Mouse (Mus musculus): ENCODE measurements around the gene Mfsd4b1. TPM values are rescaled to one million over a fixed set of nuclear protein-coding genes. Genes with fewer than 3 reads are reported as not detected.

Gene Mfsd4b1
- 1 to 10 TPM in 1 of 2 experiments, under 1 TPM in 1; 0.69 to 1.4 TPM for total RNA-seq (2021)

DNA sequence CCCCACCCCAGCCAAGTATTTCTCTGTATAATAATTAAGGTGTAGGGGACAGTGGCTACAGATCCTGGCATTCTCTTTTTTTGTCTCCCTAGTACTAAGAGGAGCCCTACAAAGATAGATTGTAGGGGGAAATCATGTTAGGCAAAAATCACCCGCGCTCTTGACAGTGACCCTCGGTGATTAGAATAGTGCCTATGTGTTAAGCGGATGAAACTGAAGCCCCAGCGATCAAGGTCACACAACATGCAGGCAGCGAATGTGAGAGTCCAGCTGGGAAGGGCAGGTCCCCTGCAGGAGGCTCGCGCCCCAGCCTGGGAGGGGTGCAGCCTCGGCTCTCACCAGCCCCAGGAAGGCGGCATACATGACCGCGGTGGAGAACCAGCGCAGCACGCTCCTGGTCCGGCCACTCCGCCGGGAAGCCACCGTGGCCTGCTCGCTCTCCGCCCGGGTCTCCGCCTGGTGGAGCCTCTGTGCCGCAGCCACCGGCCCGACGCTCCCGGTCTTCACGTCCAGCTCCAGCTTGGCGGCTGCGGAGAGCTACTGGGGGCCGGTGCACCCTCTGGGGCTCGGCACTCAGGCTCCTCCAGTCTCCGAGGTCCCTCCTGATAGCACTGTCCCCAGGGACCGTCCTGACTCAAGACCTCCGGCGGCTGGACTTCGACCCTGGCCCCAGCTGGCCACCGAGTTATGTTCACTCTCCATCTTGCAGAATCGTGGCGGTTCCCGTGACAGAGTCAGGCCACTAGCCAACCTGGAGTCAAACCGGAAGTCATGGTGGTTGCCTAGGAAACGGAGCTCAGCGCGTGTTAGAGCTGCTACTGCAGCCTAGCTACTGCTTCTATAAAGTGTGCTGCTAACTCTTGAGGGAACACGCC lies at the start of gene Mfsd4b1:
Gene Mfsd4b1 (minus strand): TSS at position 715 of the 875 bp plus-strand sequence.
- DNase-seq, result peak; percentile 88

DNA sequence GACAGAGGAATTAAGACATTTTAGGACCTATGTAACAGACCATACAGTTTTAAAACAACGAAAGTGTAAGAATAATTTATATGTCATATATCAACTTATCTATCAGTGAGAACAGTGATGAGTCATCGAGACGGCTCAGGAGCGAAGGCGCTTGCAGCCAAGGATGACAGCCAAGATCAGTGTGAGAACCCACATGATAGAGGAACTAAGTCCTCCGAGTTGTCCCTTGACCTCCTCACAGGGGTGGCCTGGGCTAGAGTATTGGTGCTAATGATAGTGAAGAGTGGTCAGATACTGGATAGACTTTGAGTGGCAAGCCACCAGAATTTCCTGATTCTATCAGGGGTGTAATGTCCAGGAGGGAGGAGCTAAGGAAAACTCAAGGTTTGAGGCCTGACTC lies 48.5 kb upstream of the Mfsd4b1 start:
- no peak for DNase-seq

DNA sequence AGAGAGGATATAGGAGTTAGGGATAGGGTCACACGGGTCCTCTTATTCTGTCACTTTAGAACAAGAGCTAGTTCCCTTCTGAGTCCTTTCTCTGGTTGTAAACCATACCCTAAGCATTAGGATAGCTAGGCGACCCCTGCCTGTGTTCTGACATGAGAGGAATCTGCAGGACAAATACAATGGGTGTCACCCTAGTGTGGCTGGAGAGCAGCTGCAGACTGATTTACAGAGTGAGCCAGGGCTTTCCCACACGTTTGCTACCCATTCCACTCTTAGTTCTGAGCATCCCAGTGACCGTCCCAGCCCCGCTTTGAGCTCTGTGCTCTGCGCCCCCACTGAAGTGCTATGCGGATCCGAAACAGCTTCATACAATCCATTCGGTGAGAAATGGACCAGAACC lies 45.6 kb upstream of the Mfsd4b1 start:
- DNase-seq, result no peak

DNA sequence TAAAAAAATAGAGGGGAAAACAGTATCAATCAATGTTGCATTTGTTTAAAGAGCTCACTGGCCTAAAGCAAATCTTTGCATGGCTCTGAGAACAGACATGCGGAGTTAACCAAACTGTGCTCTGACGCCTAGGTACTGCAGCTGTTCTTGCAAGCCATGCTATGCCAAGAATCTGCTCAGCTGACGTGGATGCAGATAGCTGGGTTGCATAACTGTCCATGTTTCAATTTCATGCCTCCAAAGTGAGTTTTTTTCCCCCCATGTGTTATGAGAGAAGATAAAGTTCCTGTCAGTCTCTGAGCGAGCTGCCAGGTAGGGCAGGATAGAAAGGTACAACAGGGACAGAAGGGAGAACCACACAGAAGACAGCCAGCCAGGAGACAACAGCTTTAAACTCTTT lies 44.2 kb upstream of the Mfsd4b1 start:
- DNase-seq, result peak; percentile 40

DNA sequence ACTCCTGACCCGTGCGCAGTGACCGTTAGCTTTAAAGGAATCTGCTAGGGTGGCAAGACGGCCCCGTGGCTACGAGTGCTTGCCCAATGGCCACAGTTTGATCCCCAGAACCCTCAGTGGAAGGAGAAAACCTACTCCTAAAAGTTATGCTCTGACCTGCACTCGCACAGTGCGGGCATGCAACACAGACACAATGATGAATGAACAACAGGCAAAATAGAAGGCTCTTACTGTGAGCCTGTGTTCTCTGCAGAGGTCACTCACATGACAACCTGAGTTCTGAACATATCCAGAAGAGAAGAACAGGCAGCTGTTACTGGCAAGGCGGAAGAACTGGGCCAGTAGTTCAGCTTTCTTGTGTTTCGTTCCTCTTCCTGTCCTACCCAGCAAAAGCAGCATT lies 43.5 kb upstream of the Mfsd4b1 start:
- DNase-seq, result no peak

DNA sequence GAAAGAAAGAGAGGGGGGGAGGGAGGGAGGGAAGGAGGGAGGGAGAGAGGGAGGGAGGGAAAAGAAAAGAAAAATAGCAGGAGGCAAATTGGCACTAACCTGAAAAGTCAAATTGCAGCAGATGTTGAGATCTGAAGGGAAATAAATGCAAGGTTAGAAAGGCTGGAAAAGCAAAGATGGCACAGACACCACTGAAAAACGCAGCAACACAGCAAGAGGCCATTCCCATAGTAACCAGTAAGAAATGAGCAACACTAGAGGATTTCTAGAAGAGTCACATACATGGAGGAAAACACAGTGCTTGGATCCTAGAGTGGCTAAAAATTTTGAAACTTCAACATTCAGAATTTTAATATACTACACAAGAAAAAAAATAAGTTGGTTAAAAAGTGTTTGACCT lies 42.5 kb upstream of the Mfsd4b1 start:
- no peak for DNase-seq

DNA sequence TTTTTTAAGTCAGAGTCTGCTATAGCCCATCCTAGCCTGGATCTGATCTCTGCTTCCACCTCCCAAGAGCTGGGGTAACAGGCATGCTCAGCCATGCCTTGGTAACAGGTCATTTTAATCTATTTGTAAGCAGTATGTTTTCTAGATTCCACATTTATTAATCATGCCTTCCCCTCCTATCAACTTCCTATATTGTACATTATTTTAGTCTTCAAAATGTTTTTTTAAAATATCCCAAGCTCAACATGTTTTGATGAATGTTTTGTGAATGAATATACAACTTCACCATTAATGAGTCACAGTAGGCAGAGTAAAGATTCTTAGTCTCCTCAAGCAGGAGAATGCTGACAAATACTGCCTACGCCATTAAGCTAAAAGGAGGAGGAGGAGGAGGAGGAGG lies 42.0 kb upstream of the Mfsd4b1 start:
- DNase-seq, result no peak

DNA sequence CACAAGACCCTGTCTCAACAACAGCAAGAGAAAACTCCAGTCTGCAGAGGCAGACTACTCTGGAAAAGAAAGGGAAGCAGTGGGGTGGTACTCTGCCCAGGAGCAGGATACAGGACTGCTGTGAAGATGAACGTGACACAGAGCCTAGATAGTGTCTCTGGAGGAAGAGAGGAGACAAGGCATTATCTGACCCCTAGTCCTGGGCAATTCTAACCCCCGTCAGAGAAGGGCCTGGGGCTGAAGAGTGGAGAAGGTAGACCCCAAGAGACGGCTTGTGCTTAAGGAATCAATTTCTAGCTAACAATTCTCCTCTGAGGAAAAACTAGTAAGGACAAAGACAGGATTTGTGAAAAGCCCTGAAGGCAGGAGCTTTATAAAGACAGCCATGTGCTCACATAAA lies 40.3 kb upstream of the Mfsd4b1 start:
- no peak for DNase-seq

DNA sequence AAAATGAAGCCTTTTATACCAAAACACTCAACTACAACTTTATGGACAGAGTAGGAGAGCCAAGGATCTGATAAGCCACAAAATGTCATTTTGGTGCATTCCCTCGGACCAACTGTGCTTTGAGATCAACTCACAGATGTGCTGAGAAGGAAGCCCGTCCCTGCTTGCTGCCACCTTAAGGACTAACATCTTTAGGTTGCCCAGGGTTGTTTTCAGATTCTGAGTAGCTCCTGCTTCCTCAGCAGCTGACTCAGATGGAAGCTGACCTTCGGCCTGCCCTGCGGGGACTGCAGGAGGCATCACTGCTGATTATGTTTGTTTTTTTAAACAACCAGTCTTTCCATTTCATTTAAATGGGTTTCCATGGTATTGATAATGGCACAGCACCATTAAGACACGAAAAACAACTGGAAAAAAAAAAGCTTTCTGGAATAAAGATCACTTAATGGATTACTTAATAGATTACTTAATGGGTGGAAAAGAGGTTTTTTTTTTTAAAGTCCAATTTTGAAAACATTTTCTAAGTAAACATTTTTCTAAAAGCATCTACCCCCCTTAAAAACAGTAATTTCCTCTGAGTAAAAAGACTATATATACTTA lies 38.3 kb upstream of the Mfsd4b1 start:
- DNase-seq, result no peak

DNA sequence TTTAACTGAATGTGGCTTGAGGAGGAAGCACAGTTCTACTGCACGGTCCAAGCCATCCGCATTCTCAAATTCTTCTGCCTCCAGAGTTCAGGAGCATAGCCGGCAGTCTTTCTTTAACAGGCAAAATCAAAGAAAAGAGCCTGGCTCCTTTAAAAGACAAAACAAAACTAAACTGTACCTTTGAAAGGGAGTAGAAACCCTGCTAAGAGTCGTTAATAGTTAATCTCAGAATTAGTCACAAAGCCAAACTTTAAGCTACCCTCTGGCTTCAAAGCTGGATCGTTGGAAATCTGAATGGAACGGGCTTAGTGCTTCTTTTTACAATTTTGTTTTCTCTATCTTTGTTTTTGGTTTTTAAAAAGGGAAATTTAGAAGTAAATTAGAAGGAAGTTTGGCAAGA lies 37.7 kb upstream of the Mfsd4b1 start:
- DNase-seq, result no peak

DNA sequence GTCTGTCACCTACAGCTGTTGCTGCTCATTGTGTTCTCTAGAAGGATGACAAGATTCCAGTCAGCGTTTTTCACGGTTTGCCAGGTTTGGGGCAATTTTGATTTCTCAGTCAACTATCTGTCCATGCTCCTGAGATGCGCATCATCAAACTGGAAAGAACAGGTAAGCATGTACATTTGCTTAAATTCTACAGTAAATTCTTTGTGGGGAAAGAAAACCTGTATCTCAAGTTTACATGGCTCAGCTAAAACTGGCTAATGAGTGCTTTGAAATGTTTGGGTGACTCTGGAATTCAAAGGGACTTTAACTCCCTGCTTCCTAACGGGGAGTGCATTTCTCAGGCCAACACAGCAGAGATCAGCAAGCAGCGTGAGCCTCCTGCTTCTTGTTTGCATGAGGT lies 36.9 kb upstream of the Mfsd4b1 start:
- DNase-seq, result no peak

DNA sequence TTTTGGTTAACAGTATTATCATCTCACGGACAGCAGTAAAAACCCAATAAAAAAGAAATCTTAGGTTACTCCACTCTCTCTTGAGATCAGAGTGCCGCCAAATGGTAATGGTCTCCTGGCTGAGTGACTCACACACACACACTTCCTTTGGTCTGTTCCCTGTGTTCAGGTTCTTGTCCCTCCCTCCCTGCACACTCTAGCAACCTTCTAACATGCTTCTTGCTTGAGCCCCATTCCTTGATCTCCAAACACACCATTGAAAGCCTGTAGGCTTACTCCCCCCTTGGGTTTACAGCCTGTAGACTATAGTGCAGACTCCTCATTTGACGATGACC lies 33.7 kb upstream of the Mfsd4b1 start:
- DNase-seq, result no peak

DNA sequence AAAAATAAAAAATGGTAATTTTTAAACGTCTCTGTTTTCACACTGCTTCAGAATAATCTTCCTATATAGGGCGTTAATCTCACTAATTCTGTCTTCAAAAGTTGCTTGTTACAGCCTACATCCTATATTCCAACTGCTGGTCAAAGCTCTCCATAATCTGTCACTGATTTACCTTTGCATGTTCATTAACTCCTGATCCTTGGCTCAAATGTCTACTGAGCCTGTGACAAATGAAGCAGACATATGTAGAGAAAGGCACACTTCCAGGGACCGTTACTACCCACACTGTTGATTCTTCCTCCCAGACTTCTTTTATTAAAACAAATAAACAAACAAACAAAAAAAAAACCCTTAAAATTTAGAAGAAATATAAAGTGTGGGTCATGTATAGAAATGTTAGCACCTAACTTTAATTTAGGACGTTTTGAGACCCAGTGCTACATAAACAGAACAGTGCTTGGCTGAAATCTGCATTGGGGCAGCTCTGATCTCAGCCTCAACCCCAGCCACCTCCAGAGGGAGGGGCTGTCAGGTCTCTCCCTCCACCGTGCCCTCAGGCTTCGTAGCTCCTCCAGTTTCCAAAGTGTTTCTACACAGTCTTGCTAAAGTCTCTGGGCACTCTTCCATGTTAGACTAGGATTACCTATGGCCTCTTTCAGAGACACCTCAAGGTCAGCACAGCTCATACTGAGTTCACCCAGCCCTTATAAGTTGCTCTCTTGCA lies 33.2 kb upstream of the Mfsd4b1 start:
- no peak for DNase-seq

DNA sequence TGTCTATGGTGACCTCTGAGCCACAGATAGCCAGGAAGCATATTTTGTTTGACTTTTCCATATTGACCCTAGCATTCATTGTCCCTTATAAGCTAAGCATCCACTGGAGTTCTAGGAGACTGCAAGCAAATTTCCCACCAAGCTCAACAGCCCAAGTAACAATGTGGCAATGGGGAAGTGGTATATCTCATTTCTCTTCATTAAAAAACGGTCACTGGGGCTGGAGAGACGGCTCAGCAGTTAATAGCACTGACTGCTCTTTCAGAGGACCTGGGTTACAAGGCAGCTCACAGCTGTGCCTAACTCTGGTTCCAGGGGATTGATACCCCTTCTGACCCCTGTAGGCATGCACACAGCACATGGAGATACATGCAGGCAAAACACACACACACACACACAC lies 32.5 kb upstream of the Mfsd4b1 start:
- DNase-seq, result no peak

DNA sequence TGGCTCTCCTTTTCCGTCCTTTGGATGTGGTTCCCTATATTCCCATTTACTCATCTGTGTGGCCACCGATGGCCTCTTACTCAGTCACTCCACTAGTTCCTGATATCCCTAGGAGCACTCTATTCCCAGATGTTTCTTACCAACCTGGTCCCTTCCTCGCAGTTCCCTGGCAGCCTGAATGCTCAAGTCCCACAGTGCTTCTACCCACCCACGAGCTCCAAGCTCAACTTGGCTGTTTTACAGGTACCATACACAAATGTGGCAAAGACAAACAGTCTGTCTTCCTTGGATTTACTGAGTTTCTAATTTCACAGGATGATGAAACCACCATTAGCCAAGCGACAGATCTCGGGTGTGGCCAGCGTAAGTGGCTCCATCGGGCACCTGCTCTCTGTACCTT lies 29.4 kb upstream of the Mfsd4b1 start:
- DNase-seq, result no peak

DNA sequence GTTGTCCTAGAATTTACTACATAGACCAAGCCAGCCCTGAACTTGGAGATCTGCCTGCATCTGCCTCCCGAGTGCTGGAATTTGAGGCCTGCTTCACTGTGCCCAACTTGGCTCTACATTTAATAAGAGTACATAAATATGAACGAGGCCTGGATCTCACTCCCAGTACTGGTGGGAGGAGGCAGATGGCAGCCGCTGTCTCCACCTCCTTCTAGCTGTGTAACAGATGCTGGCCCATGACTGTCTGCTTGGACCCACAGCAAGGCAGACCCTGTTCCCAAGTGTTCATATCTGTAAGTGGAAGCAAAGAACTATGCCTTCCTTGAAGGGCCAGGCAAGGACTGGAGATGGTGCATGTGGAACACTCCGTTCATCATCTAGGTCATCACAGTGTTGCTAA lies 28.8 kb upstream of the Mfsd4b1 start:
- no peak for DNase-seq

DNA sequence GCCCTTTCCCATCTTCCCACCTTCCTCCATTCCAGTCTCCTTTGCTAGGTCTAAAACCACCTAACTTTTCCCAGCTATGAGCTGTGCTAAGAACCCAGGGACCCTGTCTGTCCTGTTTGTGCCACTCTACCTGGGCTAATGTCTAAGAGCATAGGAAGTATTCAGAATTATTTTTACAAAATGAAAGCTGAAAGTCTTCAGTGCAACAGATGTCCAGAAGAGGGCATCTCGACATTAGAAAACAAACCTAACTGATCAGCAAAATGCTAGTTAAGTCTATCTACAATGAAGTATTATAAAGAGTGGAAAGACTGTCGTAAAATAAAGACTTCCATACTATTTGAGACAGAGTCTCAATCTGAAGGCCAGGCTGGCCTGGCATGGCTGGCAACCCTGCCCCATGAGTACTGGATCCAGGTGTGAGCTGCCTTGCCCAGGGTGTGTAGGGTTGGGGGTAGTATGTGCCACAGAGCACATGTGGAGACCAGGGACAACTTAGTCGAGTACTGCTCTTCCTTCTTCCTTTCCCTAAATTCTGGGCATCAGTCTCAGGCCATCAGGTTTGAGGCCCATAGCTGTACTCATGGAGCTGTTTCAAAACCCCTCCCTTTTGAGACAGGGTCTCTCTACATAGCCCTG lies 28.3 kb upstream of the Mfsd4b1 start:
- peak; percentile 8 for DNase-seq

DNA sequence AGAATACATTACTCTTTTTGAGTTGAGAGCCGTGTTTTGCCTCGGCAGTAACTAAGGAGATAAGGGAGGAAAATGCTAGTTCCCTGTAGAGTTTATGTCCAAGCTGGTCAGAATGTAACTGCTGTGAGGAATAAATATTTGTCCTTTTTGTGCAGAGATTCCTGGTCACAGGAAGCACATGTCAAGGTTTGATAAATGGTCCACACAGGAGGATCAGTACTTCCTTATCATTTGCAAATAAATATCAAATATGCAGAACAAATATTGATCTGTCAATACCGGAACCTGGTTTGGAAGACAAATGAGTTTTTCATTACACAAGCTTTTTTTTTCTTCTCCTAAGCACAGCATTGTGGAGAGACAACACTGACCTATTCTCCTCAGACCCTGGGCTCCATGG lies 26.9 kb upstream of the Mfsd4b1 start:
- no peak for DNase-seq

DNA sequence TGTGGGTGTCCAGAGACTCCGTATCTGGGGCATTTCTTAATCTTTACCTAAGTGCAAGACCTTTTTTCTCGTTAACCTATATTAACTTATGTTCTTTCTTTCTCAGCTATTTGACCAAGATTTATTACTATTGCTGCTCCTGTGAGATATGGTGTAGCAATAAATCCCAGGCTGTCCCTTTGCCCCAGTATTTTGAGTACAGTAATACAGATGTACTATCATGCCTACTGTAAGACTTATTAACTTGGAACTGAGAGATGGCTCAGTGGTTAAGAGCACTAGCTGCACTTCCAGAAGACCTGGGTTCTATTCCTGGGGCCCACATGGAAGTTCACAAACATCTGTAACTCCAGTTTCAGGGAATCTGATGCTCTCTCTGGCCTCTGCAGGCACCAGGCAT lies 25.7 kb upstream of the Mfsd4b1 start:
- no peak for DNase-seq

DNA sequence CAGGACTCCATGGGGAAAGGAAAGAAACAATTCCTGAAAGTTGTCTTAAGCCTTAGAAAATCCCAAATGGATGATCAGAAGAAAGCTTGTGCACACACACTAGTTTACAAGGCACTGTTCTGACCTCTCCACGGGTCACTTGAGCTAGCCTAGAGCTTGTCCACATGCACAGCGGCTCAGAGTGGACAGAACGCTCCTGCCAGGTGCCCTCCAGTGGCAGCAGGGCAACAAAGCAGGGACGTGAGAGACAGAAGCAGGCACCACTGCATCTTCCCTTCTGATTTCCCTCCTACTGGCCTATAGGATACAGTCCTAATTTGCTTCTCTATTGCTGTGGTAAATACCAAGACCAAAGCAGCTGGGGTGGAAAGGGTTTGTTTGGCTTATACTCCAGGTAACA lies 16.3 kb upstream of the Mfsd4b1 start:
- peak; percentile 22 for DNase-seq

DNA sequence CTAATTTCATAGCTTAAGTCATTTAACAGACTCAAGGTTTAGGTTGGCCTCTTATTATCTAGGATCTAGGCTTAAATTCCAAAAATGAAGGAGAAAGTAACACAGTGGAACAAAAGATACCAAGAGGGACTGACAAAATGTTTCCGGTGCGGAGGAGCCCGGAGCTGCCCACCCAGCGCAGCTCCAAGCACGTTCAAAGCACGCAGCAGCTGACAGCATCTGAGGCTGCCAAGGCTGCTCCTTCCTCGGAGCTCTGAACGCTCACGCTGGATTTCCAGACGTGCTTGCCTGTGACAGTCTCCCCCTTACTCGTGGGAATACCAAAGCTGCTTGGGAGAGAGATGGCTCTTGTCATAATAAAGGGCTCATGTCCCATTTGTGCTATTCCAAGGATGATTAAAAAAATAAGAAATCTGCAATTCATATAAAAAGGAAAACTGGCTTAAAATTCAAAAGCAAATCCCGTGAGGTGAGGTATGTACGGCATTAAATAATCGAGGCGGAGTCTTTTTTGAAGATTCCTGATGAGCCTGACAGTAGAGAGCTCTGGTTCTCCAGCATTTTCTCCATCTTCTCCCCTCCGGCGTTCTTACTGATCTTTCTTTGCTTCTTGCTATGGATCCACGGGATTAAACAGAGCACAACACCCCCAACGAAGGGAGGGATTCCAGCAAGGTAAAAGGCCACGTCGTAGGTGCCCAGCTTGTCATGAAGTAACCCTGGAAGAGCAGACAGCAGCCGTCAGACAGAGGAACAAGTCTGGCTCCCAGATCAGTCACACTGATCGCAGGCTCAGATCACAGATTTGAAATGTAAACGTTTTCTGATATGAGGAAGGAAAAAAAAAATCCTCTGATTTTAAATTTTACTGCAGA lies 11.9 kb upstream of the Mfsd4b1 start:
- peak; percentile 28 for DNase-seq

DNA sequence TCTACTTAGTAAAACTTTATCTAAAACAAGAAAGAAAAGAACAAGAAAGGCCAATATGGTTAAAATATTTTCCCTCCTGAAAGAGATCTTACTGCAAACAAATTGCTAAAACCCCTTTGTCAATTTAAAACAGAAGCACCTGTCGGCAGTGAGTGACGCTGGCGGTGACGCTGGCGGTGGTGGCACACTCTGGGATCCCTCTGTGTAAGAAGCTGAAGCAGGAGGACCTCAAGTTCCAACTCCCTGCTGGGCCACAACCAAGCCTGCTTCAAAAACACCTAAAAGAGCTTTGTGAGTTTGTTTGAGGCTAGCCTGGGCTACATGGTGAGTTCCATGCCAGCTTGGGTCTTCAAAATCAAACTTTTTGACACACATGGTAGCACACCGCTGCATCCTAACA lies 9.9 kb upstream of the Mfsd4b1 start:
- no peak for DNase-seq

Measured in heart, postnatal 4 days (tissue).